Mouse (Mus musculus) left cerebral cortex, postnatal 36 days (tissue): Measurements from ENCODE around the gene Tent2. TPM values are rescaled to one million over a fixed set of nuclear protein-coding genes. Genes with fewer than 3 reads are reported as not detected.
"Not testable (repeated sequence)": the region's sequence is repeated elsewhere in the genome, so short reads cannot be mapped to it uniquely, and the experiment has no call there.

ENCODE experiments used
- DNase-seq, 2 experiments: peaks; one replicate each; pipeline ENCODE4 v3.0.0; 2021 to 2022; ENCODE audit warnings: low spot score in 2 of 2, mixed read lengths in 1 of 2
- intact Hi-C: fragments of 180-260 bp; cut with DNase I; formaldehyde crosslinking; loops from one replicate; pipeline ENCODE4 v1.15.1; 2025
- total RNA-seq, 2 experiments: library from RNA; stranded (reverse); gene quantifications; 2 replicates each; pipeline ENCODE4 v1.2.3; 2021

Tent2 gene
- 10 to 100 TPM; 23.8 to 29.4 TPM for total RNA-seq

DNA sequence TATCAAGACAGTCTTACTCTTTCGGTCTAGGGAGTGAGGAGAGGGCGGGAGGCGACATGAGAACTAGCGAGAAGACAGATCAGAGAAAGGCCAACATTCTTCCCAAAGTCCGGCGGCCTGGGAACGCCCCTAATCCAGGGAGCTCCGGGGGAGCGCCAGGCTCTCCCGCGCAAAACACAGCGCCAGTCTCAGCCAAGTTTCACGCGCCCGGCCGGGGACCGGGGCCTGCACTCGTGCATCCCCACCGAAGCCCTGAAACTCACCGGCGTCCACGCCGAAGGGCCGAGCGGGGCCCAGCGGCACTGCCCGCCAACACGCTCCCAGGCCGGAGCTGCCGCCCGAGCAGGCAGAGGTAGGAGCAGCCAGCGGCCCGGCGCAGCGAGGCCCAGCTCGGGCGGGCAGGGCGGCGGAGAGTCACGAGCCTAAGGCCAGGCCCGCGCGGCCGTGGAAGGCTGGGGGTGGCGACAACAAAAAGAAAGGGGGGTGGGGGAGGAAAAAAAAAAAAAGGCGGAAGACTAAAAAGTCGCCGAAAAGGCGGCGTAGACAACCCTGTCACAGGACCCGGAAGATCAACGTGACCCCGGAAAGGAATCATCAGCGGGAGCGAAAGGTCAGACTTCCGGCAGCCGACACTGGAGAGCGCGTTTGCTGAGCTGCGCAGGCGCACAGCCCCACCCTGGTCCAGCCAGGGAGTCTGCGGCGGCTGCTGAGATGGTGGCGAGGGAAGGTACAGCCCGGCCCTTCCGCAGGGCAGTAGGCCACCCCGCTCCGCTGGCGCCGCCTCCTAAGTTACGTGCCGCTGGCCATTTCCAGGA is at the start of gene Tent2:
Tent2 (minus strand) TSS at position 555 of the 815 bp plus-strand sequence.
- DNase-seq = peak; percentile 95 to 96
- intact Hi-C loops = loop anchor here (5.0 kb wide), 3 partner anchors 50 to 440 kb away; no protein-coding TSS in a partner anchor

DNA sequence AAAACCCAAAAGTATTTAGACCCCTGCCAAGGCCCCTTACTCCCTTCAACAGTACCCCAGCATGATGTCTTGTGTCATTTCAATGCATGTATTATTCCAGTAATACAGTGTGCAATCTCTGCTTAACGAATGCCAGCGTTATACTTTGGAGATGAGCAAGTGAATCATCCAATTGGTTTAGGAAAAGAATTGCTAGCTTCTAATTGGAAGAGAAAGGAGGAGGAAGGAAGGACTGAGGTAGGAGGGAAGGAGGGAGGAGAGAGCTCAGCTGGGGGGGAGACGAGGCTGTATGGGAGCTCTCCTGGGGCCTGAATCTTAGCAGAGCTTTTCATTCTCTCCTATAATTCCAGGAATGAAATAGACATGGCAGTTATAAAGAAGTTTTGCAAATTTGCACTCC is 49.0 kb upstream of the Tent2 start:
- no peak for DNase-seq
- intact Hi-C loops = loop anchor here (5.0 kb wide), 1 partner anchor 49 kb away; the partner anchor contains the start of gene Tent2

DNA sequence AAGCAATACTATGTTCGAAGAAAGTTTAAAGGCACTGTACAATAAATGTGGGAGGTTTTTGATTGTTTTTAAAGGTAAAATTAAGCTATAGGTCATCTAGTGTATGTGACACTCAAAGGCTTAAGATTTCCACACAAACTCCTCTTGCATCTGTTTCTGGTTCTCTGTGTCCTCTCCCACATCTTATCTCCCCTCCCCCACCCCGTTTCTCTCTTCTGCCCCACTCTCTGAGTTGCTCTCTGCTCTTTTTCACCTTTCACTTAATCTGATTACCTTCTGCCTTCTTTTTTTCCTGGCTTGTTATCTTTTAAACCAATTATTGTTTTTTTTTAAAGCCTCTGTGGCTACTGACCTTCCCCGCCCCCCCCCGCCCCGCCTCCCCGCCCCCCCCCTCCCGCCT is 47.4 kb upstream of the Tent2 start:
- no peak for DNase-seq
- intact Hi-C loops = no loop called here

DNA sequence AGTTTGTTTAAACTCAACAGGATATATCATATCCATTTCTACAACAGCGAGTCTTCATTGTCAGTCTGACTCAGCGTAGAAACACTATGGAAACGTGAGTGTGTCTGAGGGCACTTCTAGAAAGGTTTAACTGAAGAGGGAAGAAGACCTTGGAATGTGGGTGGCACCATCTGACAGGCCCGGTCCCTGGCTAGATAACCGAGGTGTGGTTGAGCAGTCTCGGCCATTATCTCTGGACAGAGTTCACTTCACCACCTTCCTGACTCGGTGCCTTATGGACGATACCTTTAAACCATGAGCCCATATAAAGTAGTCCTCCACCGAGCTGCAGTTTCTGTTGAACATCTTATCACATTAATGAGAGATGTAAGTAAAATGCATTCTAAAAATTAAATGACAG is 46.9 kb upstream of the Tent2 start:
- intact Hi-C loops = no loop called here
- DNase-seq = no peak

DNA sequence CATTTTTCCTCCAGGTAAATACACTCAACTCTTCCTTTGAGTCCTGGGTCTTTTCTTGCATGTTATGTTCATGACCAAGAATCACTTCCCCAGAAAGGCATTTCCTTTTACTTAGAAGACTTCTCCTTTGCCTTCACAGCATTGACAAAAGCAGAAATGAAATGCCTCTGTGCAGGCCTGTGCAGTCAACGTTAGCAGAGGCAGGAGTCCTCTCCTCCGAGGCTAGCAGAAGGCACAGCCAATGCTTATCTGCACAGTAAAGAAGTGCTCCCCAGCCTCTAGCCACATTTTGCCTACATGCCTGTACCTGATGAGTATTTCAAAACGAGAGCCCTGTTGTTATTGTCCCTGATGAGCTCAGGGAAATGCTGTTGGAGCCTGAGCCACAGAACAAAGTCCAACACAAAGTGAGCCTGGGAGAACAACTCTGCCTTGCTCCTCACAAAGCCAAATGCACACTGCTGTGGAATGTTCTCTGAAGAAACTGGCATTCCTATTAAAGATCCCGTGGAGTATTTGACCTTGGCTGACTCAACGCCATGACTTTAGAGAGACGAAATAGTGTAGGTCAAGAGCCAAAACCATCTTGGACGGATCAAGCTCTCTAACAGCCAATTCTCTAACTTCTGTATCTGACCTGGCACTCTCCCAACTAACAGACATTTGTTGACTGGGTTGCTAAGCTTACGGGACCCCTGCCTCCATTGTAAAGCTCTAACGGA is 45.7 kb upstream of the Tent2 start:
- intact Hi-C loops = no loop called here
- no peak for DNase-seq

DNA sequence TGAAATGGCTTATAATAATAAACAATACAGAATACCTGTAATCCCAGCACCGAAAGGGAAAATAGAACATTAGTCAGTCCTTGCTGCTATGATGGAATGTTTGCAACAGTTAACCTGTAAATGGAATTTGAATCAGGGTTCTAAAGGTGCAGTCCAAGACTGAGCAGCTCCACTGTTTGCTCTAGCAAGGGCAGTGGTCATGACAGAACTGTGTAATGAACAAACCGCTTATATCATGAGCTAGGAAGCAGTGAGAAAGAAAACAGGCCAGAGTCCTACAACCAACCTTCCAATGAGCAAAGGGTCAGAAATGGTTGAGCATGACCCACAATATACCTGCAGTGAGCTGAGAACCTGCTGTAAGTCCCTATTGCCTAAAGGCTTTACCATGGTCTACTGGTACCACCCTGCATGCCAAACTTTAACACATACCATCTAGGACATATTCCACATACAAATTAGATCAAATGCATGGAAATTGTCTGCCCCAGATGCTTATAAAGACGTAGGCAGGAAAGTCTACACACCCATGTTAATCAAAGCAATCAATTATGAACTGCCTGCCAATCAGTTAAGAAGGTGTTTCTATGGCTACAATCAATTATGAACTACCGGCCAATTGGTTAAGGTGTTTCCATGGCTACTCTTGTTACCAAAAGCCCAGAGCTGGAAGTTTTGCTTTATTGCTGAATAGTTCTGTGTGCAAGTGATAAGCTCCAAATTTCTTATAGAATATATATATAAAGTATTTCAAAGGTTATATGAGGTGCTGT is 42.3 kb upstream of the Tent2 start:
- no peak for DNase-seq
- intact Hi-C loops = no loop called here

DNA sequence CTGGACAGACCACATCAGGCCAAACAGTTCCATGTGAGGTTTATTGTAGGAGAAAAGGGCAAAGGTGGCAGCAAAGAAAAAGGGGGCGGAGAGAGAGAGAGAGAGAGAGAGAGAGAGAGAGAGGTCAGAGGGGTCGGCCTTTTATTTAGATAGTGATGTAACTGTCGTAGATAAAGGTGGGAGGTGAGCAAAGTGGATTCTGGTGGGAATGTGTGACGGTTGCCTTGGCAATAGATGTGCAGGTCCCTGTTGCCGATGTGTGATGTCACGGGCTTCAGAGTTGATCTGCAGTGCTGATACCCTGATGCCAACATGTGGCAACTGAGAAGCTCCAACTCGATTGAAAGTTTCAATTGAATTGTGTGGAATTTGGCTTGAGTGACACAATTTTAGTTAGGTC is 40.1 kb upstream of the Tent2 start:
- no peak for DNase-seq
- intact Hi-C loops = no loop called here

DNA sequence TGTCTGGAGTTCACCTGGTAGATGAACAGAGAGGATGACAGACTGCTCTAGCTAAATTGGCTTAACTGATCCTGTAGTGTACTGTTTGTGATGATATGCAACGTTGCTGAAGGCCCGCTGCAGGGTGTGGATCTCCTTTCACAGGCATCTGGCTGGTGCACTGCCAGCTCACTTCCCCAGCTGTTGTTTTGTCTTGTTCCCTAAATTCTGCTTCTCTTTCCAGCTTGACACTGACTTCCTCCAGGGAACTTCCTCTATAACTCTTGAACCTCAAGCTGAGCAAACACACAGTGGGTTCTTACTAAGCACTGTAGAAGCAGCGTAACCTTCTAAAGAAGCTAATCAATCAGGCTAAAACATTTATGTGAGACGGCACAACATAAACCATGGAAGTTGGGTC is 38.8 kb upstream of the Tent2 start:
- intact Hi-C loops = no loop called here
- no peak for DNase-seq

DNA sequence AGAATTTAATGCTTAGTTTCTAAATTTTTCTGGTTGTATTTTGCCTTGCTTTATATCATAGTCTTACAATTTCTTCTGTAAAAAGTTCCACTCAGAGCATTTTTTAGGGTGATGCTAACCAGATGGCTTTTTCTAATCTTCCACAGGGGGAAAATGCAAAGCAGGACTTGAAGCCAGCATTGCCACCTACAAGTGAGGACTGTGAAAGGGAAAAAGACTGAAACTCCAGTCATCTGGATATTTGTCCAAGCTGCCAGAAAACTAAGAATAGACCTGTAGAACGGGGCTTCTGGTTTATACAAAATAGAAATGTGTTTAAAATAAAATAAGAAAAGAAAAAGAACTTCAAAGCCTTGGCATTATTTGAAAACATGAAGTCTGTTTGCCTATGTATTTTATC is 19.6 kb upstream of the Tent2 start:
- DNase-seq = no peak
- intact Hi-C loops = no loop called here

DNA sequence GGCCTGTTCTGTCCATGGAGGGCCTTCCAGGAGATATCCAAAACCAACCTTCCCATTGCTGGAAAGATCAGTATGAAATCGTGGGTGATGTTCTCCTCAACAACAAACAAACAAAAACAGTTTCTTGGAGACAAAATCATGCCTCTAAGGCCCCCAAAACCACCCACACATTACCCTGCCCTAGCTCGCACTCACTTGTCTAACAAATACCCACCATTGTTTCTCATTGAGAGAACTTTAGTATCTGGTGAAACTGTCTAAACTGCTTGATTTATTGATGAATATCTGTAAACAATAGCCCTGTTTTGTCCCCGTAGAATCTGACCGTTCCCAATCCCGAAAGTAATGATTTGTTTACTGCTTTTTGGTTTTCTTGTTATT is 451 bp upstream of the Tent2 start:
- intact Hi-C loops = loop anchor here (5.0 kb wide), 3 partner anchors 50 to 440 kb away; no protein-coding TSS in a partner anchor
- no peak for DNase-seq

DNA sequence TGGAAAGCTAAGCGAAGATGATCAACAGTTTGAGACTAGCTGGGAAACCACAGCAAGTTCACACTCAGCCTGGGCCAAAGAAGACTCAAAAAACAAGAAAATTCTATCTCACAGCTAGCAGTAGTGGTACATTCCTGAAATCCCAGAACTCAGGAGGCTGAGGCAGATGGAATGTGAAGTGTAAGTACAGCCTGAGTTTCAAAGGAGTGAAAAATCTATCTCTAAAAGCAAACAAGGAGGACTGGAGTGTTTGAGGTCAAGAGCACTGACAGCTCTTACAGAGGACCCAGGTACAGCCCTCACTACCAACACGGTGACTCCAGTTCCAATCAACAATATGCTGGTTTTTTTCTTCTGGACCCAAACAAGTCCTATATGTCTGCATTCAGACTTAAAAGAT is 2.8 kb downstream of the Tent2 start:
- DNase-seq = no peak
- intact Hi-C loops = no loop called here

DNA sequence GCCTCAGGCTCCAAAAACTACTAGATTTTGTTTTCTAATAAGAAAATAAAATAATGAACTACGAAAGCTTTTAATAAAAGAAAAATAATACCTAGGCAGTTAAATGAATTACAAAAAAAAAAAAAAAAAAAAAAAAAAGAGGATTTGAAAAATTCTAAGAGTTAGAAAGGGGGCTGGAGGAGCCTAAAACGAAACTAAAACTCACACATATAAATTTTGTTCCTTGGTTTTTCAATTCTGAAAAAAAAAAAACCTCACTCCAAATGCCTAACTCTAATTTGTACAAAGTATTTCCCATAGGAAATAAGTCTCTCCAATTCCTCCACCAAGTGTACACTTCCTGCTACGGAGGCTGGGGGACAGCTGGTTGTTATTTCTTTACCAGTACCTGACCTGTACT is 3.4 kb downstream of the Tent2 start:
- no peak for DNase-seq
- intact Hi-C loops = no loop called here

DNA sequence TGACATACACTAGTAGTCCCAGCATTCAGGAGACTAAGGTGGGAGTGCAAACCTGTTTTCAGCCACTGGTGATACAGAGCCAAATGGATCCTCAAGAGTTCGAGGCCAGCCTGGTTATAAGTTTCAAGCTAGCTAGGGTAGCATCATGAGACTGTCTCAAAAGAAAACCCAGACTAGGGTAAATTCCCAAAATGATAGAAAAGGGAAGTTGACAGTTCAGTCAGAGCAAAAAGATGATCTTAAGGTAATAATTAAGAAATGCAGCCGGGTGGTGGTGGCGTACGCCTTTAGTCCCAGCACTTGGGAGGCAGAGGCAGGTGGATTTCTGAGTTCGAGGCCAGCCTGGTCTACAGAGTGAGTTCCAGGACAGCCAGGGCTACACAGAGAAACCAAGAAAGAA is 4.4 kb downstream of the Tent2 start:
- intact Hi-C loops = loop anchor here (2.0 kb wide), 1 partner anchor 203 kb away; no protein-coding TSS in a partner anchor
- DNase-seq = not testable (repeated sequence)

DNA sequence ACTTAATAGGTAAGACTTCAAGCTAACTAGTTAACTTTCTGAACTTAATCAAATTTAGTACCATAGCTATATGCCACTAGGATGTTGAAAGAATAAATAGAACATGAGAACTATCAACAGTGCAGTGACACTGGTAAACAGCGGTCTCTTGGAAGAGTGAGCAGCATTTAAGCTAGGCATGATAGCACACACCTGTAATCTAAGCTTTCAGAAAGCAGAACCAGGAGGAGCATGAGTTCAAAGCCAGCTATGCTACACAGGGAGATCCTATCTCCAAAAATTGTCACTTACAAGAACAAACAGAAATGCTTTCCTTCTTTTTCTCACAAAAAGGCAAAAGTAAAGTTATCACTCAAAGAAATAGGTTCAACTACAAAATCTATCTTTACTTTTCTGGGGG is 11.8 kb downstream of the Tent2 start:
- DNase-seq = no peak
- intact Hi-C loops = no loop called here

DNA sequence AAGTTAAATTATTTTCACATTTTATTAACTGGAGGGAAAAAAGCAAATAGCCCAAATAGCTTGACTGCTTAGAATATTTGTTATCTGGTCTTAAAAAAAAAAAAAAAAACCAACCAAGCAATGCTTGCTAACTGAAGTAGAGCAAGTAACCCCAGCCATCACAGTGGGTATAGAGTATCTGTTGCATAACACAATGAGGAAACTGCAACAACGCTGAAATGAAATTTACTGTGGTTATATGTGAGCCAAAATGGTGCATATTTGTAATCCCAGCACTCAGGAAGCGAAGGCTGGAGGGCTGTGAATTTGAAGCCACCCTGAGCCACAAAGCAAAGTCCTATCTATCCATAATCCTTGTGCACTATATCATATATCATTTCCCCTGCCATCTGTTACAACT is 12.7 kb downstream of the Tent2 start:
- no peak for DNase-seq
- intact Hi-C loops = no loop called here

DNA sequence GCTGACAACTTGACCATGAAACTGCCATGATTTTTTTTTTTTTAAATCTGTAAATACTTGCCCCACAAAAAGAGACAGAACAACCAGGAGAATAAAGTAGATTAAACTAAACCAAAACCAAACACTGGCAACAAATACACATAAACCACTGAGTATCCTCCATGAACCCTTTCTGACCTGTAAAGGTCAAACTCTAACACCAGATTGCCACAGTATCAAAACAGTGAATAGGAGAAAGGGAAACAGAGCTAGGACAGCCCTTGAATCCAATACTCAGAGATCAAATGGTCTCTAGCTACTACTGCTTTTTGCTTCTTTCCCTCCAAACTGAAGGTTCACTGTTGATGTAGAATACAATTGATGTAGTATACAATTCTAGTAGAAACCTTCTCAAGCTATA is 14.6 kb downstream of the Tent2 start:
- intact Hi-C loops = no loop called here
- no peak for DNase-seq

DNA sequence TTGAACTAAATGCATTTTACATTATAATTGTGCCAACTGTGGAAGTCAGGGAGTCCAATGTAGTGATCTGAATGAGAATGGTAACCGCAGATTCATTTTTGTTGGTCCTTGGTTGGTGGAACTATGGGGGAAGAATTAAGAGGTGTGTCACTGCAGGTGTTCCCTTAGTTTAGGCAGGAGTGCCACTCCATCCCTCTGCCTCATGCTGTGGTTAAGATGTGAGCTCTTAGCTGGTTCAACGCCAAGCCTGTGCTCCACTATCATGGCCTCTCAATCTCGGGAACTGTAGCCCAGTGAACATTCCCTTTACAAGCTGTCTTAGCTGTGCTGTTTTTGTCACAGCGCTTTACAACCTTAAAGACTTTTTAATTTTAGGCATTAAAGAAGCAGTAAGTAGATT is 28.9 kb downstream of the Tent2 start:
- DNase-seq = no peak
- intact Hi-C loops = no loop called here

DNA sequence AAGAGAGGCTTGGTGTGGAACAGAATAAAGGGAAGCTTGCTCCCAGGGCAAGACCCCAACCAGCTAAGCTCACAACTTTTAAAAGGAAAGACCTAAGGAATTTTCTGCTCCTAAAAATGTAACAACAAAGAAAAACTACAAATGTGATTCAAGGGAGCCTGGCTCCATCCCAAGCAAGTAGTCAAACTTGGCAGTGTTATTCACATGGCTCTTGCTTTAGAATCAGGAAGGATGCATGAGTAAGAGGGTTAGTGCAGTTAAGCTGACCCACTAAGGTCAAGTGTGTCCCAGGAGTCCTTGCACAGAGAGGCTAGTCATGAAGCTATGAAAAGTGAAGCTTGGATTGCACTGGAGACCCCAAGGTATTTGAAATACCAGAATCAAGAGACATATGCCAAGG is 29.7 kb downstream of the Tent2 start:
- intact Hi-C loops = no loop called here
- no peak for DNase-seq

DNA sequence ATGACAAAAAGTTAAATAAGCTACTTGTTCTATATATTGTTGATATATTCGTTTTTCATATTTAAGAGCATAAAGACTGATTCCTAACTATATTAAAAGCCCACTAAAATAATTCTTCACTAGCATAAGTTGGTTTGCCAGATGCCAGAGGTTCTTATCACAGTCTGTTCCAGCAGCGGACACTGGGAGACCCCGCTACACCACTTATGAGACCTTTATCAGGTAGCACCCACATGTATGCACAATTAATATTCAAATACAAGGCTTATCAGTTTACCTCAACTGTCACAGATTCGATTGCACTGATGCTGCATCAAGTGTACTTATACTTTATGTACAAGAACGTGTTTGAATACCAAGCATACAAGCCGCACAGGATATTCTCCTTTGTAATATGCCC is 33.9 kb downstream of the Tent2 start:
- DNase-seq = no peak
- intact Hi-C loops = no loop called here

DNA sequence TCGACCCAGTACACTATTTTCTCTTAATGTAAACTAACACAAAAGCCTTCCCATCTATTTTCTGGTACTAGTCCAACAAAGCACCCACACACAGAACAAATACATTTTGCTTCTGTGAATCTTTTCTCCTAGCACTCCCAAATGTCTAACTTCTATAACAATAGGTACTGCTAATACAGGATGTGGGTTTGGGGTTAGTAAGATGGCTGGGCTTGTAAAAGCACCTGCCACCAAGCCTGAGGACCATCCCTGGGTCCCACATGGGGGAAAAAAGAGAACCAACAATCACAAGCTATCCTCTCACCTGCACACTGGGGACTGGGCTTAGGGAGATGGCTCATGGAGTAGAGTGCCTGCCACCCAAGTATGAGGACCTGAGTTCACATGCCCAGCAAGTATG is 38.9 kb downstream of the Tent2 start:
- DNase-seq = no peak
- intact Hi-C loops = no loop called here
